Mouse (Mus musculus) liver, embryonic 14.5 days (tissue): Measurements from ENCODE around the gene Ndufs7.

ENCODE experiments used
- CTCF ChIP-seq: IDR thresholded peaks from 2 replicates; pipeline ENCODE4 v1.5.1; 2016; ENCODE audit warnings: antibody characterized with exemption, low read depth, control low read depth
- EP300 ChIP-seq: IDR thresholded peaks from 2 replicates; pipeline ENCODE4 v1.6.1; 2016; ENCODE audit warnings: antibody characterized with exemption, low read depth

DNA sequence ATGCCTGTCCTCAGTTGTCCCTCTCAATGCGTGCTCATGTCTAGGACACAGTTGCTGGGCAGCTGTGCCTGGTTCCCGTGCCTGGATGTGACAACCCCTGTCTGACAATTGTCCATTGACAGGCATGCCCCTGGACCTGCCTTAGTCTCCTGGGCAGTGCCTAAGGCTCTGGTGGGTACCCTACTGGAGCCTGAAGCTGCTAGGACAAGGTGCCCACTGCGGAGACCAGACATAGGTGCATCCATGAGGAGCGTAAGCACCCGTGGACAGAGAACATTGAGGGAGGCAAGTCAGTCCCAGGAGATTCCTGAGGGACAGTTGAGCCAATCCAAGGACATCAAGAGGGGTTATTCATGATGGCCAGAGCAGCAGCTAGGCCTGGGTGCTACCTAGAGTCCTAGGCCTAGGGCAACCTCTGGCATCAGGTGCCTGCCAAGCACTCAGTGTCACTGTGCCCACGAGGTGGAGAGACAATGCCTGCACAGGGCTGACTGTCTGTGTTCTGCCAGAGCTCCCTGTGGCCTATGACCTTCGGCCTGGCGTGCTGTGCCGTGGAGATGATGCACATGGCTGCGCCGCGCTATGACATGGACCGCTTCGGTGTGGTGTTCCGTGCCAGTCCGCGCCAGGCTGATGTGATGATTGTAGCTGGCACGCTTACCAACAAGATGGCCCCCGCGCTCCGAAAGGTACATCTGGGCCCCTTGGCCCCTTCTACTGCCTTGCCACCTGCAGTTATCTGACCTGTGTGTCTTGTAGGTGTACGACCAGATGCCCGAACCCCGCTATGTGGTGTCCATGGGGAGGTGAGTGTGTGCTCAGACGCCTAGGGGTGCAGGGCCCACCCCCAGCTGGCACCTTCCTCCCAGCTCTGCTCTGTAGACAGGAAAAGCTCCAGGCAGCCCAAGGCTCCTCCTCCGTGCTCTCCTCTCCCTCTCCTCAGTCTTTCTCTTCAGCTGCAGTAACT lies 5.7 kb downstream of the Ndufs7 start:
- TF ChIP-seq CTCF (no peak), EP300 (no peak)
